Mouse (Mus musculus) kidney, postnatal 0 days (tissue): ENCODE measurements around the gene Mapk9. TPM values are rescaled to one million over a fixed set of nuclear protein-coding genes. Genes with fewer than 3 reads are reported as not detected.

Source experiments
- ATAC-seq: fragments of 200-750 bp; cut with Nextera tagmentation; replicated peaks from 2 replicates; pipeline ENCODE4 v1.8.0; 2017; ENCODE audit warnings: low read depth, moderate number of reproducible peaks, moderate TSS enrichment, moderate library complexity; ENCODE audit not compliant: low FRiP score
- DNase-seq: peaks from one replicate; pipeline ENCODE4 v3.0.0-alpha.2; 2016; ENCODE audit warnings: low spot score
- H3K27ac ChIP-seq: fragments of 300-500 bp; sonication (generic); 2 replicates; pipeline ENCODE4 v1.5.1; 2014; ENCODE audit warnings: mild to moderate bottlenecking
- H3K27me3 ChIP-seq: fragments of 300-500 bp; sonication (generic); 2 replicates; pipeline ENCODE4 v1.6.1; 2014; ENCODE audit warnings: low read length, mixed read lengths; ENCODE audit not compliant: insufficient read depth
- H3K36me3 ChIP-seq: fragments of 300-500 bp; sonication (generic); 2 replicates; pipeline ENCODE4 v1.6.1; 2014; ENCODE audit warnings: low read length, mixed read lengths; ENCODE audit not compliant: insufficient read depth
- H3K4me1 ChIP-seq: fragments of 300-500 bp; sonication (generic); replicated peaks from 2 replicates; pipeline ENCODE4 v1.6.1; 2014; ENCODE audit warnings: antibody characterized with exemption, low read length, mixed read lengths; ENCODE audit not compliant: insufficient read depth
- H3K4me2 ChIP-seq: fragments of 300-500 bp; sonication (generic); 2 replicates; pipeline ENCODE4 v1.6.1; 2014; ENCODE audit warnings: mild to moderate bottlenecking, low read length, moderate library complexity, mixed read lengths
- H3K4me3 ChIP-seq: fragments of 300-500 bp; sonication (generic); replicated peaks from 2 replicates; pipeline ENCODE4 v1.5.1; 2014; ENCODE audit warnings: low read depth, low read length
- H3K9ac ChIP-seq: fragments of 300-500 bp; sonication (generic); 2 replicates; pipeline ENCODE4 v1.6.1; 2014; ENCODE audit warnings: low read depth, low read length
- H3K9me3 ChIP-seq: fragments of 300-500 bp; sonication (generic); replicated peaks from 2 replicates; pipeline ENCODE4 v1.6.1; 2016; ENCODE audit warnings: low read length, inconsistent platforms, mixed read lengths
- CTCF ChIP-seq: IDR thresholded peaks from 2 replicates; pipeline ENCODE4 v1.5.1; 2016; ENCODE audit warnings: antibody characterized with exemption, low read depth, mild to moderate bottlenecking, moderate library complexity
- WGBS: fragments of 180-500 bp; shearing (Covaris S2); extraction: QIAGEN DNeasy Blood & Tissue Kit; methylation state at CpG from one replicate; pipeline ENCODE4 v1.1.7; 2014; 5-methylcytosine and 5-hydroxymethylcytosine counted together
- microRNA-seq: library from miRNA; unstranded; fragments of <30 nt; microRNA quantifications from one replicate; pipeline ENCODE4, GENCODE M21; 2016
- polyA plus RNA-seq: library from polyadenylated mRNA; unstranded; fragments of >200 nt; fragmentation: Nextera tagmentation; extraction: Ambion mirVana; gene quantifications from 2 replicates; pipeline ENCODE4 v1.2.1, GENCODE M21; 2015

Mapk9 gene
- polyA plus RNA-seq, 1 experiment from 2014 or later: 25.5 TPM

DNA sequence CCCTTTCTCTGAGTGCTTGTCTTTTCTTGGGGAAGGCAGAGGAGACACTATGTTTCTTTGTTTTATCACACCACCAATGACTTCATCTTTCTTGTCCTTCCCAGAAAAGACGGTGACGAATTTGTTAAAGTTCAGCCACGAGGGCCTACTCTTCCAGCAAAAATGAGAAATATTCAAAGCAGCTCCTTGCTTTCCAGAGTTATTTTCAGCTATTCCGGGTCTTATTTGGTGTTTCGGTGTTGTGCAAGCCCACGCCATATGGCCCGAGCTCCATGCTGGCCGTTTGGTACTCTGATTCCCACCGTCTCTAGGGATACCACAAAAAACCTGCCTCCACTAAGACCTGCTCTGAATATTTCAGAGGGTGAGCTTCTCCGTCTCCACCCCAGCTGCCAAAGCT is 87.8 kb downstream of the Mapk9 start:
- H3K4me3 ChIP-seq: no peak overlapping the region
- no peaks in the 10 kb centered on the region for H3K27me3 ChIP-seq
- 61% methylated on average over 10 of the region's 10 CpGs for WGBS
- H3K9me3 ChIP-seq: no peaks in the 10 kb centered on the region
- H3K4me2 ChIP-seq: no peak overlapping the region
- TF ChIP-seq CTCF: no peak
- H3K36me3 ChIP-seq: no peaks in the 10 kb centered on the region
- no peak for ATAC-seq
- H3K4me1 ChIP-seq: no peaks in the 10 kb centered on the region
- no peak overlapping the region for H3K27ac ChIP-seq
- H3K9ac ChIP-seq: no peak overlapping the region
- peak; percentile 32 for DNase-seq

Small RNA genes lying within 50 kb of the gene (microRNA-seq; reads per million reads assigned to microRNA genes)
- gene Gm23492: not detected

Other genes with a start within 250 kb of the Mapk9 start
- 5.3 and 5.6 TPM in 2 replicates for gene Flt4, start 237.5 kb upstream of the Mapk9 start, polyA plus RNA-seq
- gene Scgb3a1, start 183.1 kb upstream of the Mapk9 start, polyA plus RNA-seq: not detected in 2 replicates
- 54.4 and 55.0 TPM in 2 replicates for gene Cnot6, start 134.0 kb upstream of the Mapk9 start, polyA plus RNA-seq
- 7.3 and 8.6 TPM in 2 replicates for gene Gfpt2, start 52.6 kb upstream of the Mapk9 start, polyA plus RNA-seq
- gene Rasgef1c, start 55.1 kb downstream of the Mapk9 start, polyA plus RNA-seq: 0.10 and 0.18 TPM in 2 replicates
- 104 TPM in 2 replicates for gene Rnf130, start 178.6 kb downstream of the Mapk9 start, polyA plus RNA-seq